ENCODE assay signal across 18 mouse cellular contexts in genomic region chr3:102509601-102510000, GRCm38 (mm10). TPM values are rescaled to one million over a fixed set of nuclear protein-coding genes. Genes with fewer than 3 reads are reported as not detected.
"Had no signal": no experiment of that assay in that cellular context is flagged by ENCODE, and none has a peak within 500 bp of the region (broad histone marks: within the 10 kb centered on the region; RNA-seq: fewer than 3 reads in every experiment).

No protein-coding gene starts in this region.

- H3K4me3 ChIP-seq: liver, embryonic 15.5 days; lung, embryonic 15.5 days; megakaryocyte, embryonic 14.5 days; midbrain, embryonic 12.5 days; midbrain, embryonic 15.5 days; neural tube, embryonic 12.5 days; stomach, embryonic 15.5 days had no signal

- H3K27ac ChIP-seq: liver, embryonic 15.5 days; lung, embryonic 15.5 days; macrophage; midbrain, embryonic 12.5 days; midbrain, embryonic 15.5 days; neural tube, embryonic 12.5 days; stomach, embryonic 15.5 days; stomach, postnatal 0 days had no signal

- H3K4me2 ChIP-seq: liver, embryonic 15.5 days; lung, embryonic 15.5 days; midbrain, embryonic 12.5 days; midbrain, embryonic 15.5 days; neural tube, embryonic 12.5 days; stomach, embryonic 15.5 days had no signal

- ATAC-seq: liver, postnatal 0 days; lung, postnatal 0 days; midbrain, embryonic 15.5 days had no signal

- H3K9ac ChIP-seq: liver, embryonic 15.5 days; liver, postnatal 0 days; lung, embryonic 15.5 days; midbrain, embryonic 12.5 days; midbrain, embryonic 15.5 days; neural tube, embryonic 12.5 days; stomach, embryonic 15.5 days had no signal

- H3K4me1 ChIP-seq: liver, embryonic 15.5 days; lung, embryonic 15.5 days; megakaryocyte, embryonic 14.5 days; midbrain, embryonic 15.5 days; stomach, embryonic 15.5 days had no signal

- DNase-seq: liver, postnatal 0 days; lung, adult 2 months; lung, postnatal 14 days; lung, postnatal 36 days; right cerebral cortex, postnatal 14 days; thymus, adult 2 months; thymus, postnatal 25 days; thymus, postnatal 4 days had no signal

- H3K27me3 ChIP-seq: liver, embryonic 15.5 days; lung, embryonic 15.5 days; megakaryocyte, embryonic 14.5 days; midbrain, embryonic 12.5 days; midbrain, embryonic 15.5 days; neural tube, embryonic 12.5 days; stomach, embryonic 15.5 days had no signal

- H3K36me3 ChIP-seq: liver, embryonic 15.5 days; lung, embryonic 15.5 days; midbrain, embryonic 12.5 days; midbrain, embryonic 15.5 days; neural tube, embryonic 12.5 days; stomach, embryonic 15.5 days had no signal

- H3K9me3 ChIP-seq: liver, embryonic 15.5 days; lung, embryonic 15.5 days; midbrain, embryonic 12.5 days; midbrain, embryonic 15.5 days; neural tube, embryonic 12.5 days; stomach, embryonic 15.5 days had no signal

RNA-seq across cellular contexts. Expression of gene Ngf, which starts 39.9 kb away (rescaled TPM):
- polyA plus RNA-seq: macrophage had no signal
